Mouse (Mus musculus): Measurements from ENCODE around the gene Hist1h2bh. TPM values are rescaled to one million over a fixed set of nuclear protein-coding genes. Genes with fewer than 3 reads are reported as not detected.
"Not testable (repeated sequence)": the region's sequence is repeated elsewhere in the genome, so short reads cannot be mapped to it uniquely, and the experiment has no call there.

Hist1h2bh gene
- polyA plus RNA-seq, 1 experiment from 2014 or later = 1.4 TPM

GRCm38 (mm10) chr13:23572218-23573033, 29.2 kb upstream of the Hist1h2bh start:
- 12% methylated on average over 2 of the region's 2 CpGs for whole genome bisulfite sequencing
- H3K4me3 ChIP-seq = peak overlapping the region; percentile 47
- peak overlapping the region; percentile 67 for H3K4me2 ChIP-seq
- no peaks in the 10 kb centered on the region for H3K9me3 ChIP-seq
- H3K4me1 ChIP-seq = peaks cover 14% of the 10 kb centered on the region
- peak overlapping the region; percentile 98 for H3K27ac ChIP-seq
- no peak for ATAC-seq (ENCODE audit: borderline replicate concordance, extremely low read depth, low FRiP score, low TSS enrichment)
- H3K36me3 ChIP-seq = no peaks in the 10 kb centered on the region
- H3K27me3 ChIP-seq = no peaks in the 10 kb centered on the region
- H3K9ac ChIP-seq = peak overlapping the region; percentile 63

- H3K36me3 ChIP-seq; ATAC-seq (ENCODE audit: borderline replicate concordance, extremely low read depth, low FRiP score, low TSS enrichment); H3K4me1 ChIP-seq; H3K9me3 ChIP-seq; H3K27me3 ChIP-seq: not testable (repeated sequence)
- H3K27ac ChIP-seq = peak overlapping the region; percentile 98
- peak overlapping the region; percentile 47 for H3K4me3 ChIP-seq
- 0% methylated on average over 17 of the region's 34 CpGs for WGBS
- peak overlapping the region; percentile 67 for H3K4me2 ChIP-seq
- peak overlapping the region; percentile 63 for H3K9ac ChIP-seq
Measured at GRCm38 (mm10) chr13:23571504-23572217, 28.5 kb upstream of the Hist1h2bh start.

- Histone ChIP-seq H3K4me2 (peak within 1 kb of the TSS; percentile 67), H3K36me3 (no peaks in the 10 kb centered on the region), H3K9ac (peak within 1 kb of the TSS; percentile 63), H3K4me1 (peaks cover 4% of the 10 kb centered on the region; the same call in 1 of the 2 replicates), H3K27ac (peak within 1 kb of the TSS; percentile 98), H3K27me3 (no peaks in the 10 kb centered on the region), H3K4me3 (peak within 1 kb of the TSS; percentile 47), H3K9me3 (no peaks in the 10 kb centered on the region)
- peak; percentile 90 for ATAC-seq (ENCODE audit: borderline replicate concordance, extremely low read depth, low FRiP score, low TSS enrichment)
- 0% methylated on average over 18 of the region's 18 CpGs for WGBS
Measured at GRCm38 (mm10) chr13:23571022-23571503, 27.9 kb upstream of the Hist1h2bh start, which contains the start of the genes Hist1h2ae and Hist1h2bg. Hist1h2ae (minus strand) TSS chr13:23571220. Hist1h2bg (plus strand) TSS chr13:23571396.

- Histone ChIP-seq H3K4me3 (peak overlapping the region; percentile 37), H3K27ac (peak overlapping the region; percentile 98), H3K4me2 (peak overlapping the region; percentile 57), H3K9ac (peak overlapping the region; percentile 42)
- H3K27me3 ChIP-seq; H3K4me1 ChIP-seq; H3K36me3 ChIP-seq; ATAC-seq (ENCODE audit: borderline replicate concordance, extremely low read depth, low FRiP score, low TSS enrichment); H3K9me3 ChIP-seq: not testable (repeated sequence)
- WGBS = under 1% methylated on average over 27 of the region's 41 CpGs
Measured at GRCm38 (mm10) chr13:23570261-23571021, 27.2 kb upstream of the Hist1h2bh start.

GRCm38 (mm10) chr13:23564482-23564881, 21.3 kb upstream of the Hist1h2bh start:
- no peak for ATAC-seq (ENCODE audit: borderline replicate concordance, extremely low read depth, low FRiP score, low TSS enrichment)
- Histone ChIP-seq H3K4me1 (peaks cover 7% of the 10 kb centered on the region; the same call in 1 of the 2 replicates), H3K27ac (peak overlapping the region; percentile 98), H3K9me3 (no peaks in the 10 kb centered on the region), H3K4me2 (no peak overlapping the region), H3K9ac (no peak overlapping the region), H3K4me3 (no peak overlapping the region), H3K36me3 (no peaks in the 10 kb centered on the region), H3K27me3 (no peaks in the 10 kb centered on the region)
- 69% methylated on average over 2 of the region's 2 CpGs for WGBS

GRCm38 (mm10) chr13:23562699-23563462, 19.7 kb upstream of the Hist1h2bh start:
- ATAC-seq (ENCODE audit: borderline replicate concordance, extremely low read depth, low FRiP score, low TSS enrichment) = peak; percentile 66; the same call in 1 of the 2 replicates
- peak overlapping the region; percentile 39 for H3K9ac ChIP-seq
- H3K27me3 ChIP-seq = no peaks in the 10 kb centered on the region
- H3K4me1 ChIP-seq = peaks cover 7% of the 10 kb centered on the region; the same call in 1 of the 2 replicates
- H3K4me2 ChIP-seq = peak overlapping the region; percentile 71
- H3K27ac ChIP-seq = peak overlapping the region; percentile 98
- H3K36me3 ChIP-seq = no peaks in the 10 kb centered on the region
- H3K9me3 ChIP-seq = no peaks in the 10 kb centered on the region
- WGBS = 3% methylated on average over 18 of the region's 18 CpGs
- H3K4me3 ChIP-seq = peak overlapping the region; percentile 43

GRCm38 (mm10) chr13:23561883-23562659, 18.9 kb upstream of the Hist1h2bh start, which contains the start of gene Hist1h3e:
Hist1h3e (minus strand) TSS chr13:23562369.
- ATAC-seq (ENCODE audit: borderline replicate concordance, extremely low read depth, low FRiP score, low TSS enrichment) = peak; percentile 92
- H3K4me1 ChIP-seq, H3K36me3 ChIP-seq, H3K9me3 ChIP-seq, H3K27me3 ChIP-seq: not testable (repeated sequence)
- Histone ChIP-seq H3K9ac (peak within 1 kb of the TSS; percentile 47), H3K27ac (peak within 1 kb of the TSS; percentile 98), H3K4me2 (peak within 1 kb of the TSS; percentile 71), H3K4me3 (peak within 1 kb of the TSS; percentile 43)
- WGBS = under 1% methylated on average over 56 of the region's 67 CpGs

GRCm38 (mm10) chr13:23561531-23561882, 18.3 kb upstream of the Hist1h2bh start:
- Histone ChIP-seq H3K4me2 (peak overlapping the region; percentile 71), H3K4me3 (peak overlapping the region; percentile 43), H3K9ac (peak overlapping the region; percentile 47; the same call in 1 of the 2 replicates), H3K4me1 (peaks cover 10% of the 10 kb centered on the region; the same call in 1 of the 2 replicates), H3K27ac (peak overlapping the region; percentile 98)
- not testable (repeated sequence) for H3K36me3 ChIP-seq; ATAC-seq (ENCODE audit: borderline replicate concordance, extremely low read depth, low FRiP score, low TSS enrichment); H3K27me3 ChIP-seq; H3K9me3 ChIP-seq
- WGBS = 0% methylated on average over 2 of the region's 5 CpGs

GRCm38 (mm10) chr13:23560699-23561098, 17.5 kb upstream of the Hist1h2bh start:
- 10% methylated on average over 2 of the region's 2 CpGs for WGBS
- Histone ChIP-seq H3K27ac (peak overlapping the region; percentile 57; the same call in 1 of the 2 replicates), H3K4me2 (peak overlapping the region; percentile 39), H3K4me3 (peak overlapping the region; percentile 10; the same call in 1 of the 2 replicates), H3K4me1 (peaks cover 10% of the 10 kb centered on the region; the same call in 1 of the 2 replicates)
- H3K36me3 ChIP-seq; ATAC-seq (ENCODE audit: borderline replicate concordance, extremely low read depth, low FRiP score, low TSS enrichment); H3K27me3 ChIP-seq; H3K9me3 ChIP-seq; H3K9ac ChIP-seq: not testable (repeated sequence)

GRCm38 (mm10) chr13:23556906-23557305, 13.7 kb upstream of the Hist1h2bh start:
- no peak for ATAC-seq (ENCODE audit: borderline replicate concordance, extremely low read depth, low FRiP score, low TSS enrichment)
- Histone ChIP-seq H3K27me3 (no peaks in the 10 kb centered on the region), H3K27ac (peak overlapping the region; percentile 99), H3K36me3 (no peaks in the 10 kb centered on the region), H3K4me1 (peaks cover 13% of the 10 kb centered on the region), H3K9ac (0 out of 2 replicates have a peak overlapping the region, but pooled peaks have one; percentile 8), H3K9me3 (no peaks in the 10 kb centered on the region), H3K4me3 (0 out of 2 replicates have a peak overlapping the region, but pooled peaks have one; percentile 4), H3K4me2 (peak overlapping the region; percentile 87)
- 58% methylated on average over 3 of the region's 3 CpGs for WGBS

All from lung, embryonic 15.5 days (tissue).